Mouse (Mus musculus) MEL (cell line): ENCODE results near the gene Sh2b3.

Experiments used
- CTCF ChIP-seq, 3 experiments: IDR thresholded peaks in 2 of 3; conservative IDR thresholded peaks in 1 of 3; 2 replicates each; pipeline ENCODE4 v1.5.1; 2011 to 2012; ENCODE audit warnings: low read length in 3 of 3, low read depth in 2 of 3, mild to moderate bottlenecking in 2 of 3, improper control_type of control experiment in 1 of 3, inconsistent platforms in 1 of 3, mixed read lengths in 1 of 3, moderate library complexity in 1 of 3; ENCODE audit not compliant: control insufficient read depth in 1 of 3, insufficient read depth in 1 of 3, poor library complexity in 1 of 3, severe bottlenecking in 1 of 3
- HCFC1 ChIP-seq: IDR thresholded peaks from 2 replicates; pipeline ENCODE4 v1.6.1; 2012; ENCODE audit warnings: low read depth, mild to moderate bottlenecking, inconsistent platforms, low read length, improper control_type of control experiment, moderate library complexity
- KAT2A ChIP-seq: conservative IDR thresholded peaks from 2 replicates; pipeline ENCODE4 v1.6.1; 2012; ENCODE audit warnings: low read depth, low read length, improper control_type of control experiment, inconsistent platforms
- MAX ChIP-seq: IDR thresholded peaks from 2 replicates; pipeline ENCODE4 v1.6.1; 2011; ENCODE audit warnings: low read length, improper control_type of control experiment
- MAZ ChIP-seq: IDR thresholded peaks from 2 replicates; pipeline ENCODE4 v1.6.1; 2012; ENCODE audit warnings: low read depth, mild to moderate bottlenecking, inconsistent platforms, low read length, improper control_type of control experiment
- NELFE ChIP-seq: IDR thresholded peaks from 2 replicates; pipeline ENCODE4 v1.6.1; 2011; ENCODE audit warnings: low read depth, low read length, improper control_type of control experiment
- POLR2A ChIP-seq, 2 experiments: IDR thresholded peaks; 2 replicates each; pipeline ENCODE4 v1.6.1; 2011 to 2012; ENCODE audit warnings: low read length in 2 of 2, mild to moderate bottlenecking in 2 of 2, control low read depth in 1 of 2, improper control_type of control experiment in 1 of 2, low read depth in 1 of 2, moderate library complexity in 1 of 2; ENCODE audit not compliant: control insufficient read depth in 1 of 2, insufficient read depth in 1 of 2, poor library complexity in 1 of 2
- USF2 ChIP-seq, 2 experiments: IDR thresholded peaks; 2 replicates each; pipeline ENCODE4 v1.6.1; 2011 to 2012; ENCODE audit warnings: improper control_type of control experiment in 2 of 2, low read length in 2 of 2, borderline replicate concordance in 1 of 2, inconsistent platforms in 1 of 2, low read depth in 1 of 2, mild to moderate bottlenecking in 1 of 2; ENCODE audit not compliant: insufficient read depth in 1 of 2

GRCm38 (mm10) chr5:121883356-121883755 lies 45.9 kb upstream of the Sh2b3 start:
- no peak for TF ChIP-seq MAZ
- no peak for TF ChIP-seq CTCF (IDR thresholded peaks at IDR 0.05 in 2 of 3, conservative IDR thresholded peaks at IDR 0.05 in 1 of 3; ENCODE audit: control insufficient read depth in 1 of 3, insufficient read depth in 1 of 3, low read depth in 2 of 3, low read length in 3 of 3, poor library complexity in 1 of 3, severe bottlenecking in 1 of 3)
- no peak for TF ChIP-seq KAT2A
- TF ChIP-seq MAX: no peak
- TF ChIP-seq HCFC1: no peak
- no peak for TF ChIP-seq POLR2A (IDR thresholded peaks at IDR 0.05; ENCODE audit: control insufficient read depth in 1 of 2, insufficient read depth in 1 of 2, low read depth in 1 of 2, low read length in 2 of 2, poor library complexity in 1 of 2)
- no peak for TF ChIP-seq USF2 (IDR thresholded peaks at IDR 0.05; ENCODE audit: borderline replicate concordance in 1 of 2, insufficient read depth in 1 of 2, low read depth in 1 of 2, low read length in 2 of 2)
- TF ChIP-seq NELFE: no peak
